Mouse (Mus musculus): ENCODE results near the gene Capn5. TPM values are rescaled to one million over a fixed set of nuclear protein-coding genes. Genes with fewer than 3 reads are reported as not detected.

The Capn5 gene
- total RNA-seq, 2 experiments from 2014 or later: 4.5 to 7.5 TPM

- no peak for ATAC-seq (replicated peaks; ENCODE audit: poor library complexity)
Measured at GRCm38 (mm10) chr7:98117012-98117660, 60.9 kb downstream of the Capn5 start.

- ATAC-seq (replicated peaks; ENCODE audit: poor library complexity): no peak
Measured at GRCm38 (mm10) chr7:98114656-98115055, 63.4 kb downstream of the Capn5 start.

GRCm38 (mm10) chr7:98111233-98111632 is 66.8 kb downstream of the Capn5 start:
- no peak for ATAC-seq (replicated peaks; ENCODE audit: poor library complexity)

GRCm38 (mm10) chr7:98109771-98110170 is 68.3 kb downstream of the Capn5 start:
- ATAC-seq (replicated peaks; ENCODE audit: poor library complexity): no peak

GRCm38 (mm10) chr7:98108636-98109430 is 69.2 kb downstream of the Capn5 start:
- peak; percentile 29; the same call in 1 of the 2 replicates for ATAC-seq (replicated peaks; ENCODE audit: poor library complexity)

GRCm38 (mm10) chr7:98106272-98106671 is 71.8 kb downstream of the Capn5 start:
- no peak for ATAC-seq (replicated peaks; ENCODE audit: poor library complexity)

GRCm38 (mm10) chr7:98104481-98105435 is 73.3 kb downstream of the Capn5 start:
- no peak for ATAC-seq (replicated peaks; ENCODE audit: poor library complexity)

- no peak for ATAC-seq (replicated peaks; ENCODE audit: poor library complexity)
Measured at GRCm38 (mm10) chr7:98103942-98104292, 74.2 kb downstream of the Capn5 start.

GRCm38 (mm10) chr7:98103002-98103941 is 74.8 kb downstream of the Capn5 start:
- ATAC-seq (replicated peaks; ENCODE audit: poor library complexity): peak; percentile 91

GRCm38 (mm10) chr7:98102488-98102887 is 75.6 kb downstream of the Capn5 start:
- no peak for ATAC-seq (replicated peaks; ENCODE audit: poor library complexity)

- ATAC-seq (replicated peaks; ENCODE audit: poor library complexity): no peak
Measured at GRCm38 (mm10) chr7:98097557-98097956, 80.5 kb downstream of the Capn5 start.

- peak; percentile 85 for ATAC-seq (replicated peaks; ENCODE audit: poor library complexity)
Measured at GRCm38 (mm10) chr7:98095852-98096251, 82.2 kb downstream of the Capn5 start.

GRCm38 (mm10) chr7:98086346-98086745 is 91.7 kb downstream of the Capn5 start:
- peak; percentile 56; the same call in 1 of the 2 replicates for ATAC-seq (replicated peaks; ENCODE audit: poor library complexity)

- ATAC-seq (replicated peaks; ENCODE audit: poor library complexity): peak; percentile 47
Measured at GRCm38 (mm10) chr7:98085314-98085713, 92.8 kb downstream of the Capn5 start.

- peak; percentile 49 for ATAC-seq (replicated peaks; ENCODE audit: poor library complexity)
Measured at GRCm38 (mm10) chr7:98084541-98085293, 93.4 kb downstream of the Capn5 start.

GRCm38 (mm10) chr7:98082376-98082775 is 95.7 kb downstream of the Capn5 start:
- ATAC-seq (replicated peaks; ENCODE audit: poor library complexity): peak; percentile 43; the same call in 1 of the 2 replicates

GRCm38 (mm10) chr7:98077453-98077852 is 100.6 kb downstream of the Capn5 start:
- ATAC-seq (replicated peaks; ENCODE audit: poor library complexity): no peak

- ATAC-seq (replicated peaks; ENCODE audit: poor library complexity): peak; percentile 94
Measured at GRCm38 (mm10) chr7:98071620-98072019, 106.5 kb downstream of the Capn5 start.
